Comparison of ENCODE assay signal across 9 mouse cellular contexts in genomic region chr5:115979134-115979696, GRCm38 (mm10). TPM values are rescaled to one million over a fixed set of nuclear protein-coding genes. Genes with fewer than 3 reads are reported as not detected.
DNase-seq lines count a peak whose midpoint lies in the region; TF ChIP-seq lines count a peak whose summit lies in the region.
"Had no signal": no experiment of that assay in that cellular context is flagged by ENCODE, and none has a peak within 500 bp of the region (broad histone marks: within the 10 kb centered on the region; RNA-seq: fewer than 3 reads in every experiment).

No protein-coding gene starts in this region.

- 65% methylated on average over 16 of the region's 16 CpGs for WGBS in lung, adult 2 months

- intact Hi-C loops in left cerebral cortex, adult 2 months (cut with DNase I): no loop called here

- TF ChIP-seq CTCF in left cerebral cortex, adult 2 months (IDR thresholded peaks at IDR 0.05): peak; percentile 66
- TF ChIP-seq CTCF in cortical plate, adult 2 months (IDR thresholded peaks at IDR 0.05; ENCODE audit: extremely low read depth, insufficient read depth, low read length): peak; percentile 43
- peak; percentile 35 for TF ChIP-seq CTCF in lung, adult 2 months (IDR thresholded peaks at IDR 0.05; ENCODE audit: insufficient read depth, low read length)

- H3K4me1 ChIP-seq in cortical plate, adult 2 months (ENCODE audit: control insufficient read depth, insufficient read depth, low read length): peaks cover 3% of the 10 kb centered on the region
- H3K4me1 ChIP-seq in lung, adult 2 months (ENCODE audit: control insufficient read depth, insufficient read depth, low read length): peaks cover 9% of the 10 kb centered on the region

- no peak overlapping the region for H3K27ac ChIP-seq in left cerebral cortex, adult 2 months
- no peak overlapping the region for H3K27ac ChIP-seq in cortical plate, adult 2 months (ENCODE audit: insufficient read depth, low read length)
- H3K27ac ChIP-seq: heart, embryonic 15.5 days had no signal

- no peak for TF ChIP-seq POLR2A in cortical plate, adult 2 months (IDR thresholded peaks at IDR 0.05; ENCODE audit: extremely low read depth, insufficient read depth, low read length)
- TF ChIP-seq POLR2A in lung, adult 2 months (IDR thresholded peaks at IDR 0.05; ENCODE audit: borderline replicate concordance, extremely low read depth, low read depth, low read length): no peak

- no peak for DNase-seq in left cerebral cortex, adult 2 months (ENCODE audit: extremely low spot score in 1 of 2, low spot score in 2 of 2)
- DNase-seq in left cerebral cortex, adult 18-20 months (ENCODE audit: low spot score in 2 of 2): no peak
- DNase-seq in adrenal gland, postnatal 25 days: peak; percentile 44
- peak; percentile 18 for DNase-seq in lung, adult 2 months
- peak; percentile 11 for DNase-seq in thymus, postnatal 25 days
- no peak for DNase-seq in Muller cell, postnatal 12 days (ENCODE audit: inconsistent ontology term)

- H3K4me3 ChIP-seq in left cerebral cortex, adult 2 months: no peak overlapping the region
- H3K4me3 ChIP-seq in cortical plate, adult 2 months (ENCODE audit: insufficient read depth, low read length): no peak overlapping the region
- H3K4me3 ChIP-seq in lung, adult 2 months (replicated peaks; ENCODE audit: extremely low read depth, low read depth, low read length): no peak overlapping the region
- H3K4me3 ChIP-seq: heart, embryonic 15.5 days; neural tube, embryonic 13.5 days had no signal

RNA-seq across cellular contexts. Expression of gene Prkab1, which starts 45.1 kb away (rescaled TPM):
- total RNA-seq in left cerebral cortex, adult 2 months (2021): 10 to 100 TPM; 24.1 to 29.5 TPM
- total RNA-seq in left cerebral cortex, adult 18-20 months (2021): 10 to 100 TPM; 18.5 to 24.9 TPM
- 84.9 and 101 TPM in 2 replicates for total RNA-seq in adrenal gland, postnatal 25 days (2021)
- 32.7 and 39.9 TPM in 2 replicates for polyA plus RNA-seq in cortical plate, adult 2 months (2012; rRNA removed)
- 77.3 and 92.5 TPM in 2 replicates for polyA plus RNA-seq in lung, adult 2 months (2012; rRNA removed)

Comparison
In these comparisons a context has a peak if more than half of its experiments do, and no peak if none do; other contexts are left out.
1. DNase-seq: peak in adrenal gland, postnatal 25 days (single experiment), lung, adult 2 months (single experiment) and thymus, postnatal 25 days (single experiment); none in left cerebral cortex, adult 2 months (0 of 2), left cerebral cortex, adult 18-20 months (0 of 2) and Muller cell, postnatal 12 days (single experiment).
2. Peak in every context shown above with its lines, with median percentiles within 50 percentile points of each other: CTCF ChIP-seq.